Comparison of ENCODE assay signal across 17 mouse cellular contexts in the genomic region with DNA sequence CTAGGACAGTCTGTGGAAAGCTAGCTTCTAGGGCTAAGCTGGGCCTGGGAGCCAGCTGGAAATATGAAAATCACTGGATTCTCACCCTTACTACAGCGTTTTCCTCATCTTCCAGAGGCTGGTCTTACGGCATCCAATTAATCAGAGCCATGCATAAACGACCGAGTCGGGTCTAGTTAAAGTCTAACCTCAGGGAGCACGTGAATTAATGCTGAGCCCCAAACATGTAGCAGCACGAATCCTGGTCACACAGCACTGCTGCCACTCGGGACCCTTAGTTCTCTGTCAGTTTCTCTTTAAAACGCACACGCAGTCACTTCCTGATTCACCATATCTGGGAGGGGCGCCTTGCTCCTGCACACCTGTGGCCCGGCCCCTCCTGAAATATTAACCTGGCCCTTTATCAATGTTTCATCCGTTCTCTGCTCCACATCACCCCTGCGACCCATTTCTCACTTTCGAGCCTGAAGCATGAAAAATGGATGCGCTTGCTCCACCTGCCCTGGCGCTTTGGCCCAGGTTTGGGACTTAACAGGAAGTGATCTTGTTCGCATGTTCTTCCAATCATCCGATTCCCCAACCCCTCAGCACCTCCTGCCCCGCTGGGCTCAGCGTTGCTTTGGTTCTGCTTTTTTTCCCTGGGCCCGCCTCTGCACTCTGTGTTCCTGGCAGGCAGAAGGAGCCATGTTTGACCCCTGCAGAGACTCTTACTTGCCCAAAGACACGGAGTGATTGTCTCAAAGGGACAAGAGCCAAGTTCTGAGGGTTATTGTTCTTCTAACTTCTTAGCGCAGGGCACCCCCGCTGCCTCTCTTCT. TPM values are rescaled to one million over a fixed set of nuclear protein-coding genes. Genes with fewer than 3 reads are reported as not detected.
A peak's percentile ranks its signal among the peaks of the same experiment; 100 is the strongest.
DNase-seq lines count a peak whose midpoint lies in the region; ATAC-seq and TF ChIP-seq lines count a peak whose summit lies in the region.
"Had no signal": no experiment of that assay in that cellular context is flagged by ENCODE, and none has a peak within 500 bp of the region (broad histone marks: within the 10 kb centered on the region; RNA-seq: fewer than 3 reads in every experiment).

No protein-coding gene starts in this region.

- H3K27me3 ChIP-seq in kidney, embryonic 15.5 days: no peaks in the 10 kb centered on the region
- no peaks in the 10 kb centered on the region for H3K27me3 ChIP-seq in stomach, embryonic 16.5 days (ENCODE audit: control insufficient read depth, insufficient read depth, low read length)
- H3K27me3 ChIP-seq: liver, embryonic 13.5 days had no signal

- 54% methylated on average over 25 of the region's 25 CpGs for WGBS in kidney, embryonic 15.5 days
- 48% methylated on average over 25 of the region's 25 CpGs for whole genome bisulfite sequencing in stomach, embryonic 16.5 days

- H3K9me3 ChIP-seq in kidney, embryonic 15.5 days (replicated peaks): no peaks in the 10 kb centered on the region
- H3K9me3 ChIP-seq in stomach, embryonic 16.5 days (replicated peaks; ENCODE audit: control insufficient read depth, low read length): no peaks in the 10 kb centered on the region
- H3K9me3 ChIP-seq: liver, embryonic 13.5 days had no signal

- H3K36me3 ChIP-seq in kidney, embryonic 15.5 days: no peaks in the 10 kb centered on the region
- no peaks in the 10 kb centered on the region for H3K36me3 ChIP-seq in stomach, embryonic 16.5 days (ENCODE audit: control insufficient read depth, insufficient read depth, low read length)
- H3K36me3 ChIP-seq: heart, embryonic 10.5 days; liver, embryonic 13.5 days had no signal

- DNase-seq in kidney, adult 11 months: peak; percentile 21
- DNase-seq in kidney, postnatal 10 days: no peak
- no peak for DNase-seq in layer of hippocampus, adult 2 months (ENCODE audit: low spot score in 2 of 2)
- DNase-seq in layer of hippocampus, adult 9-10 months (ENCODE audit: low spot score): no peak
- no peak for DNase-seq in left cerebral cortex, adult 9 months (ENCODE audit: low spot score in 2 of 2)
- DNase-seq: cerebellum, adult 18-20 months; gastrocnemius, postnatal 10 days; liver, embryonic 13.5 days; right cerebral cortex, postnatal 14 days; thymus, postnatal 25 days had no signal

- H3K4me1 ChIP-seq in kidney, embryonic 15.5 days: 0 out of 2 replicates have a peak, but pooled peaks cover 3% of the 10 kb centered on the region
- no peaks in the 10 kb centered on the region for H3K4me1 ChIP-seq in stomach, embryonic 16.5 days (ENCODE audit: control insufficient read depth, insufficient read depth, low read length)
- H3K4me1 ChIP-seq: liver, embryonic 13.5 days had no signal

- no peak for TF ChIP-seq CTCF in layer of hippocampus, adult 2 months (conservative IDR thresholded peaks at IDR 0.05)

- H3K4me3 ChIP-seq in kidney, embryonic 15.5 days (replicated peaks): peak overlapping the region; percentile 2
- peak overlapping the region; percentile 28 for H3K4me3 ChIP-seq in stomach, embryonic 16.5 days (replicated peaks; ENCODE audit: low read length)
- H3K4me3 ChIP-seq in layer of hippocampus, adult 2 months: no peak overlapping the region
- H3K4me3 ChIP-seq: heart, embryonic 10.5 days; liver, embryonic 13.5 days; myocyte had no signal

- peak; percentile 42 to 52; a peak in 3 of 4 replicates for ATAC-seq in hematopoietic stem cell, adult 5-6 weeks (replicated peaks in 1 of 2; ENCODE audit: insufficient read depth in 1 of 2, low FRiP score in 2 of 2, low TSS enrichment in 1 of 2, low read depth in 1 of 2, poor library complexity in 2 of 2, severe bottlenecking in 2 of 2)
- 0 out of 2 replicates have a peak, but pooled peaks have one; percentile 54 for ATAC-seq in kidney, embryonic 15.5 days (replicated peaks; ENCODE audit: low FRiP score)
- ATAC-seq in stomach, embryonic 16.5 days (ENCODE audit: insufficient read depth, low FRiP score): 0 out of 2 replicates have a peak, but pooled peaks have one; percentile 7
- ATAC-seq: forebrain, embryonic 16.5 days; lung, postnatal 0 days had no signal

- no peak overlapping the region for H3K9ac ChIP-seq in kidney, embryonic 15.5 days
- H3K9ac ChIP-seq in stomach, embryonic 16.5 days (ENCODE audit: low read length): peak overlapping the region; percentile 2; the same call in 1 of the 2 replicates
- H3K9ac ChIP-seq: liver, embryonic 13.5 days had no signal

- H3K4me2 ChIP-seq in kidney, embryonic 15.5 days: peak overlapping the region; percentile 43
- H3K4me2 ChIP-seq in stomach, embryonic 16.5 days (ENCODE audit: low read depth, low read length): peak overlapping the region; percentile 23
- H3K4me2 ChIP-seq: liver, embryonic 13.5 days had no signal

- H3K27ac ChIP-seq in kidney, embryonic 15.5 days: peak overlapping the region; percentile 82
- no peak overlapping the region for H3K27ac ChIP-seq in stomach, embryonic 16.5 days (ENCODE audit: low read length)
- no peak overlapping the region for H3K27ac ChIP-seq in layer of hippocampus, adult 2 months
- H3K27ac ChIP-seq: heart, embryonic 10.5 days; liver, embryonic 13.5 days had no signal

RNA-seq across cellular contexts. Expression of a gene that starts 31.3 kb away (rescaled TPM):
- 0.25 TPM in 1 of 2 replicates, not detected in the other for total RNA-seq in hematopoietic stem cell, adult 5-6 weeks (2017)
- 9.2 and 10.0 TPM in 2 replicates for polyA plus RNA-seq in kidney, embryonic 15.5 days (2015; fragmentation: Nextera tagmentation; extraction: Ambion mirVana)
- polyA plus RNA-seq in stomach, embryonic 16.5 days (2015; fragmentation: Nextera tagmentation; extraction: Ambion mirVana): 3.7 and 4.0 TPM in 2 replicates
- total RNA-seq in layer of hippocampus, adult 2 months (2021): 10 to 100 TPM; 10.7 to 11.2 TPM
